Mouse (Mus musculus) gonadal fat pad, adult 2 months (tissue): Measurements from ENCODE around the gene Scn8a. TPM values are rescaled to one million over a fixed set of nuclear protein-coding genes. Genes with fewer than 3 reads are reported as not detected.

Experiments
- DNase-seq: peaks from one replicate; pipeline ENCODE4 v3.0.0-alpha.2; 2012; ENCODE audit warnings: low read depth
- polyA plus RNA-seq: library from polyadenylated mRNA; depleted of rRNA; stranded (reverse); fragments of >200 nt; gene quantifications from 2 replicates; pipeline ENCODE4 v1.2.3, GENCODE M21; 2012

The Scn8a gene
- polyA plus RNA-seq, 1 experiment = 1.6 TPM

DNA sequence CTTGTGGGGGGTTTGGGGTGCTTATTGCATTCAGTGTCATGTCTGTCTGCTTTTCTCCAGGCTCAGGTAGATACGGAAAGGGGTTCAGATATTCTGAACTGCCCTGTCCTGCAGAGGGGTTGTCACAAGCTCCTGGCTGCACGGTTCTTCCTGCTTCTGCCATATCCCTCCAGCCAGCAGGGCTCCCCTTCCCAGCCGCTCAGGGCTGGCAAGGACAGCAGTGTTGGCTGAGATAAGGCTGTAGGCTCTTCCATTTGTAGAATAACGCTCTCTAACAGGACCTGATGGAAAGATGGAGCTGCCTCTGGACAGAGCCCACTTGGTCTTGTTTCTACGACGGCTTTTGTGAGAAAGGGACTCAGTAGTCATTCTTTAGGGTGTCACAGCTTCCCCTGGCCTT, 172.3 kb downstream of the Scn8a start:
- no peak for DNase-seq

DNA sequence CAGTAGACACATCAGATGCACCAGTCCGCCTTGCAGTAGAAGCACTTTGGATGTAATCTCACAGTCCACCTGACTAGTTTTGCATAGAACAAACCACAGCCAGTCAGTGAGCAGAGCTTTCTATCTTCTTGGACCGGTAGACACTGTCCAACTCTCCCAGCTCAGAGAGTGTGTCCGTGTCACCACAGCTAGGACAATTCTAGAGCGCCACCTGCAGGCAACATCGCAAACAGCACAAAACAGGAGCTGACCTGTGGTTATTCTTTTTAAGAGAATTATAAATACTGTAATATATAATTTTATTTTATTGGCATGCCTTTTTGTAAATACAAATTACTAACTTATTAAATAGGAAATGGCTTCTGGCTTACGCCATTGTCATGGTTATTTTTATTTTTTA, 173.0 kb downstream of the Scn8a start:
- no peak for DNase-seq

DNA sequence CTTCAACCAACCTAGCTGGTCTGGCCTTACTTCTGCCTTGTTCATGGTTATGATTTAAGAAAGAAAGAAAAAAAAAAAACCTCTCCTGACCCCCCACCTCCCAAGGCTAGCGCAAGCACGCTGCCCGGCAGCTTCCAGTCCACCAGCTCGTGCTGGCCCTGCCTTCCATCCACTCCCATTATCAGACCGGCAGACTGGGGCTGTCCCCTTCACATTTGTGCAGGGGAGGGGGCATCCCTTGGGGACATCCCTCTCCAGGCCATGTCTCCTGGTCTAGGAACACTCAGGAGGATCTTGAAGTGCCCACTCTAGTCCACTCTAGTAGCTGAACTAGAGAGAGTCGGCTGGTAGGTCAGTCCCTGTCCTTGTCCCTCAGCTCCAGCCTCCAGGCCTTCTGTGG, 174.9 kb downstream of the Scn8a start:
- no peak for DNase-seq

DNA sequence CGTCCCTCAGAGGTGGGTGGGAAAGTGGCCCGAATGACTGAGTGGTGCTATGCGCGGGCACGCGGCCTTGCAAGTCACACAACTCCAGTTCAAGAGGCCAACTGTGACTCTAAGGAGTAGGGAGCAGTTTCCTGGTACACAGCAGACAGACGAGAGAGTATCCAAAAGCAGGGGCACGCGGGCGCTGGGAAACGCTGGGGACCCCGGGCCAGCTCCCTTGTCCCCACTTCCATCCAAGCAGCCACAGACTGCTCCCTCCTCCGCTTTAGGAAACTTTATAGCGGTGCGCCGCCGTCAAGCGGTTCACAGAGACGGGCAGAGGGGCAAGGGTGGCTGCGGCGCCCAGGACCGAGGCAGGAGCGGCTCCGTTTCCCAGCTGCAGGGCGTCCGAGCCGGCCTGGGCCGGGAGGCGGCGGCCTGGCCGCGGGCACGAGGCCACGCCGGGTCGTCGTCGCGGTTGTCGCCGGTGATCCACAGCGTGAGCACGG, 176.4 kb downstream of the Scn8a start:
- DNase-seq = no peak

DNA sequence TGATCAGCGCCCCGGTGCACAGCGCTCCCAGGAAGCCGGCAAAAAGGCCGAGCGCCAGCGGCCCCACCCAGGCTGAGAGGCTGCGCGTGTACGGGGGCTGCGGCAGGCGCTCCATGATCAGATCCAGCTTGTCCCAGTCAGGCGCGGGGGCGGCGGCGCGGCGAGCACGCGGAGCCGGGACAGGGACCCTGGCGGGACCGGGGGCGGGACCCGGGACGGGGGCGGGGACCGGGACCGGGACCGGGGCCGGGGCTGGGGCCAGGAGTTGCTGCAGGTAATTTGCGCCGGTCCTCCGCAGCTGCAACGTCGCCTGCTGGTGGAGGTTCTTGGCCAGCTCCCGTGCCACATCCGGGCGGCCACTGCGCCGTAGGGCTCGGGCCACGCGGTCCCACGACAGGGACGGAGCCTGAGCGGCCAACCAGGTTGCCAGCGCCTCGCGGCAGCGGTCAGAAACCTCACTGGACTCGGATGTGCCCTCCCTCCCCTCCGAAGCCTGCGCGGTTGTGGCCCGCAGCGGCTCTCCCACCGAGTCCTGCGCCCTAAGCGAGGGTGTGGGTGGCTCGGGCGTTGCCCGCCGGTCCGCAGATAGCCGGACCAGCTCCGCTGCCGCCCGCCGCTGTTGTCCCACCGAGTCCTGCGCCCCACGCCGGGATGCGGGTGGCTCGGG, 177.0 kb downstream of the Scn8a start:
- DNase-seq = no peak

DNA sequence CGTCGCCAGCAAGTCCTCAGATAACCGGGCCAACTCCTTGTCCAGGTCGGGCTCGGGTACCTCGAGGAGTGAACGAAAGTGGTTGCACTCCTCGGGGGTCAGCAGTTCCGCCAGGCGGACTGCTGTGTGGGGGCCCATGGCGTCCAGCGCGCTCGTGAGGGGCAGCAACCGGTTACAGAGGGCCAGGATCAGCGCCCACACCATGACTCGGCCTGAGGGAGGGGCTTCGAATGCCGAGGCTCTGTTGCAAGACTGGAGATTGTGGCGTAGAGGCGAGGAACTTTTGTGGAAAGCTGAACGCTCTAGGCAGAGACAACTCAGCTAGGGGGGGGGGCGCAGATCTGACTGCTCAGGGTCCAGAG, 177.5 kb downstream of the Scn8a start, which contains the start of gene Gm47841:
Gene Gm47841 (minus strand): TSS at position 204 of the 362 bp plus-strand sequence.
- no peak for DNase-seq

DNA sequence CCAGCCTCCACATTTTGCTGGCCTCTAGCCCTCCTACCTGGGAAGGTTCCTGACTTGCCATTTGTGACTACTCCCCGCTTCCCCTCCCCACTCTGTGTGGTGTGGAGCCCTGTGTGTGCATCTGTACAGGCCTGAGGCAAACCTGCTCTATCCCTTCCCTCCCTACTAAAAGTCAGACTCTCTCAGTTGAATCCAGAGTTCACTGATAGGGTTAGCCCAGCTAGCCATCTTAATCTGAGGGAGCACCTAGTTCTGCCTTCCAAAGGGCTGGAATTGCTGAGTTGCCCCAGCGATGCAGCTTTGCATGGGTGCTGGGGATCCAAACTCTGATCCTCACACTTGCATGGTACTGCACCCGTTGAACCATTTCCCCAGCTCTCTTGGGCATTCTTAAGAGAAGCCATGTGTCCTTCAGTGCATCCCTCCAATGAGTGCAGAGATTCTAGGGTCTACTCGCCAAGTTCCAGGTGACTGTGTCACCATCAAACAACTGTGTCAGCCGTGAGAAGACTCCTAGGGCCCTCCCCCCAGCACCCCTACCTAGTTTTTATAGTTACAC, 178.8 kb downstream of the Scn8a start:
- no peak for DNase-seq

DNA sequence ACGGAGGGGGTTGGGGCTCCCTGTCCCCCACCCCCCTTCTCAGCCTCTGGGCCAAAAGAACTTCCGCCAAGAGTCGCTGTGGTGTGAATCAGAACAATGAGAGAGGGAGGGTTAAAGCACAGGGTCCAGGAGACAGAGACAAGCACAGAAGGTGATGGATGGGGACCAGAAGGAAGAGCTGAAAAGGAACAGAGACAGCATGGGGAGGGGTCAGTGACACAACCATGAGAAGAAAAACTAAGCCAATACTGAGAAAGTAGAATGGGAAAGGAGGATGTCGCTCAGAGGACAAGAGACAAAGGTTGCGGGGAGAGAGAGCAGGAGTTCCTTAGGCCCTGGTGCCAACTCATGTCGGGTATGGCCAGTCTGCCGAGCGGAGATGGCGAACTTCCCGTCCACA, 182.2 kb downstream of the Scn8a start:
- no peak for DNase-seq

DNA sequence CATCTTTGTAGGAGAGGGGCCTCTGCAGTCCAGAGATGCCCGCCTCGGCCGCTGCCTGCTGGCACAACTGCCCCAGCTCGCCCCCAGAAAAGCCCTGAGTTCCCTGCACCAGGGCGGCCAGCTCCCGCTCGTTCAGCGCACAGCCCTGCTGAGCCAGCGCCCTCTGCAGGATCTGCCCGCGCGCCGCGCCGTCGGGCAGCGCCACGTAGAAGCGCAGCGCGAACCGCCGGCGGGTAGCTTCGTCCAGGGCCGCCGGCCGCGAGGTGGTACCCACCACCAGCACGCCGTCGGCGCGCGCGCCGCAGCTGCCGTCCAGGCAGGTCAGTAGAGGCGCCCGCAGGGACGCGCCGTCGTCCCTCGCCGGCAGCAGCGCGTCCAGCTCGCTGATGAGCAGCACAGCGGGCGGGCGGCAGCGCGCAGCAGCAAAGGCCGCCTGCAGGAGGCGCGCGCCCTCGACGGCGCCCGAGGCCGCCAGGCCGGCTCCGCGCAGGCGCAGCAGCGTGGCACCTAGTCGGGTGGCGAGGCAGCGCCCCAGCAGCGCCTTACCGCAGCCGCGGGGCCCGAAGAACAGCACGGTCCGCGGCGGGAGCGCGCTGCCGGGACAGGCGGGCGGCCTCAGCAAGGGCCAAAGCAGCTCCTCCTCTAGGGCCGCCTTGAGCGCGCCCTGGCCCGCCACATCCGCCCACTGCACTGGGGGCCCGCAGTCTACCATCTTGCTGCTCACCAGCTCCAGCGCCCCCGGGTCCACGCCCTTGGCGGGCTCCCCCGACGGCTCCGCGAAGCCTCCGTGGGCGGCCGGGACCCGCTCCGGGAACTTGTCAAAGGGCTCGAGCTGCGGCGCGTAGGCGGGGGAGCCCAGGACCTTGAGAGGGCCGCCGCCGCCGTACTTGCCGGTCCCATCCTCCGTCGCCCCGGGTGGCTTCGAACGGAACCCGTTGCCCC, 183.2 kb downstream of the Scn8a start:
- no peak for DNase-seq

DNA sequence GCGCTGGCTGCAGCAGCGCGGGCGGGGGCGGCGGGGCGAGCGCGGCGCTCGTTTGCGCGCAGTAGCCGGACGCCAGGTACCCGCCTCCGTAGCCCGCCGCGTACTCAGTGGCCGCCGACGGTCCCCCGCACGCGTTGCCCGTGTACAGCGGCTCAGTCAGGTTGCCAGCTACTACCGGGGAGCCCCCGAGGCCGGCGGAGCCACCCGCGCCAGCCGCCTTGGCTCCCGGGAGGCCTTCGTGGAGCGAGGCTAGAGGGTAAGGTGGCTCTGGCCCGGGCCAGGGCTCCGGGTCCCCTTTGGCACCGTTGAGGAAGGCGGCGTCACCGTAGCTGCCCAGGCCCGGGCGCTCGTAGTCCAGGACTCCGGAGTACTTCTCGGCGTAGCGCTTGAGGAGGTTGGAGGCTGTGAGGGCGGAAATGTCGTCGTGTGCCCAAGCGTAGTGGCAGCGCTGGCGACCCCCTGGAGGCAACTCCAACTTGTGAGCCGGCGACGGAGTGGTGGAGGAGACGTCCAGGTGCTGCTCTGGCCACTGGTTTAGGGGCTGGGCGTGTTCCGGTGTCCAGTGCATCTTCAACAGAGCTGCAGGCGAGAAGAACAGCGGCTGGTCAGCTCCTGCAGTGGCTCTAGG, 184.3 kb downstream of the Scn8a start:
- no peak for DNase-seq

DNA sequence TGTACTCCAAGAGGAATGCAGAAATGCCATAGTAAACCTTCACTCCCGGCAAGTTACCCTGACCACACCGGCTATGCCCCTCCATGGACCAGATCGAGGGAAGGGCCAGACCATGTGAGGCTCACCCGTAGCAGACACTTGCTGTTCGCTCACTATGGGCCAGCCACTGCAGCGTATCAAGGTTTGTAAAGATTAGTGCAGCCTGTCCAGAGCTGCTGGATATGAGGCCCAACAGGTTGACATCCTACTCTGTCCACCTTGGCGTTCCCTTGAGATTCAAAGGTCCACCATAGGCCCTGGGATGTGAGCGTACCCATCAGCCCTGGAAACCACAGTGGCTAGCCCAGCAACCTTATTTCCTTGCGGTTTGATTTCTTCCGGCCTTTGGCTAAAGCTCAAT, 184.9 kb downstream of the Scn8a start:
- DNase-seq = no peak

DNA sequence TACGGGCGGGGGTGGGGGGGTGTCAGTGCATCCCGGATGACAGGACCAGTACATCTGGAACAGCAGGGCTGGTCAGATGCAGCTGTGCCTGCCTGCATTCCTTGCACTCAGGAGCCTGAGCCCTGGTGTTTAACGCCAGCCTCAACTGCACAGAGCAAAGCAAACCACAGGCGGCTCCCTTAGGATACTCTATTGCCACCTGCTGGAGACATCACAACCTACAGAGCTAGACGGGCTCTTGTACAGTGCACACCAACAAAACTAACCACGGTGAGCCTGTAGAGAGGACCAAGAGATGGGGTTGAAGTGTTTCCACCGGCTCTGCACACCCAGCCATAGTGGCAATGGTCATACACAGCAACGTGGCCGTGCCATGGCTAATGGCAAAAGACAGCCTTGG, 186.6 kb downstream of the Scn8a start:
- no peak for DNase-seq

DNA sequence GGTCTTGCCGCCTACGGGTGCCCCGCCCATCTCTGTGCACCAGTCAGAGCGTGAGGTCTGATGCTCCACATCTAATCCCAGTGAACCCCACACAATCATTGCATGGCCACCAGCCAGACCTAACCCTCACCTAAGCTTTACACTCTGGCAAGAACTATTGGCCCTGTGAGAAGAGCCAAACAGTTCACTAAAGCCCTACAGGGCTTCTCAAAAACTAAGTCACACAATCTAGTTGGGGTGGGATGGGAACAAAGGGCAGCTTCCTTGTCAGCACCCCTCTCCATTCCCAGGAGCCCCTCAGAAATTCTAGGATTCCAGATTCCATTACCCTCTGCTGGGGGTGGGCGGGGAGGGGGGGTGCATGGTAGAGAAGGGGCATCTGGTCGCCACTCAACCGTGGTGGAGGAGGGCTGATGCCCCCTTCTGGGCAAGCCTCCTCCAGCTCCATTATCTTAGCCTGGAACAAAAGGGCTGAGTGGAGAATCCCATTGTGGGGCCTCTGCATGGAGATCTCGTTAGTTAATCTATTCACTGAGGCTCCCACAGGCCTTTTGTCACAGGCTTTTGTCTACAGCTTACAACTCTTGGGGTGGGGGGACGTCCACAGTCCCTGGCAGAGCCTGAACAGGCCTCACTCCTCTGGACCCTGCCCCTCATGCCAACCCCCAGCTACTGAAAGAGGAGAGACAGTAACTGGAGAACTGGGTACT, 190.1 kb downstream of the Scn8a start:
- no peak for DNase-seq

DNA sequence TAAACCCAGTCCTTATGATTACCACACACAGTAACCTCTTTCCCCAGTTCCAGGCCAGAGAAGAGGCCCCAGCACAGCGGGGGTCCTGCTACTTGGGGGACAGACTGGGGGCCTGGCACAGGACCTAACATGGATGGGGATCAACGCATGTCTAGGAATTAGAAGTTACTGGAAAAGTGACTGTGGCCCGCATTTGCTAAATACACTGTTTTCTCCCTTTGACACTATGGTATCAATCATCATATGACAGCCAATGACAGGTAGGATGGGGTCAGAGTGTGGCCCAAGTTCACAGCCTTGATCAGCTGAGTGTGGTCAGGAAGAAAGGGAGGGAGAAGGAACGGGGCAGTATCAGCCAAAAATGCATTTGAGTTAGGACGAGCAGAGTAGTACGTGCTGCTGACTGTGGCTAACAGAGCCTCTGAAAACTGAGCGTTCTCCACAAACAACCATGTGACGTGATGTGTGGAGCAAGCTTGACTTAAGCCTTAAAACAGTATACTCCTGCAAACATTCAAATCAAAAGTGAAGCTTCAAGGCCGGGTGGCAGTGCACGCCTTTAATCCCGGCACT, 190.7 kb downstream of the Scn8a start:
- DNase-seq = no peak

DNA sequence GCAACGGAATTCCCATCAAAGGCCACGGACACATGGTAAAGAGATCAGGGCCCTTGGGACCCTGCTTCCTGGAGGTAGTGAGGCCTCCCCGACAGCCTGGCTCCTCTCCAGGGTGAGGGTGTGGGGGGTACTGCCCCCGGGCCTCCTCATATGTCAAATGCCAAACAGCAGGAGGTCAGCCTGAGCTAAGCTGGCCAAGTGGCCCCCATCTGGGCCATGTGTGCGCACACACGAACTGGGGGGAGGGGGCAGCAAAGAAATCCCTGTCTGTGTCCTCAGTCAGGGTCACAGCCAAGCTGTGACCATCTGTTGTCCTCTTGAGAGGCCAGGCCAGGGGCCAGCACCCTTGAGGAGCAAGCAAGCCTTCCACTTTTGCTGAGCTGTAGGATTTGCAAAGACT, 195.4 kb downstream of the Scn8a start:
- DNase-seq = no peak

DNA sequence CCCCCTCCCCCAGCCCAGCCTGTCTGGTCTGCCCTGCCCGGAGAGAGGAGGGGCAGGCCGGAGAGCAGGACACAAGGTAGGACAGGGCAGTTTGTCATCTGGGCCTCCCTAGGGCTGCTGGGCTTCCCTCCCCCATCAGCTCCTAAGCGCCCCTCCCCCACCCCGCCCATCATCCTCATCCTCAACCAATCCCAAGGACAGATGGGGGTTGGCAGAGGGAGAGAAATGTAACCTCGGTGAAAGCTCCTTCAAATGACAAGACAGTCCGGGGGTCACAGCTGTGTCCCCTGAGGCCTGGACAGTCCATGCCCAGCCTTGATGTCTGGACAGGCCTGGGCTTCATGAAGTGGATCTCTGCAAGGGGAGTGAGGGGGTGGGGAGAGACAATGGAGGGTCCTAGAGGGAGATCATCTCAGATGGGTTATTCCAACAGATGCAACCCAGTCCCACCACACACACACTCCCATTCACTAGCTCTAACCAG, 196.7 kb downstream of the Scn8a start:
- DNase-seq = no peak

DNA sequence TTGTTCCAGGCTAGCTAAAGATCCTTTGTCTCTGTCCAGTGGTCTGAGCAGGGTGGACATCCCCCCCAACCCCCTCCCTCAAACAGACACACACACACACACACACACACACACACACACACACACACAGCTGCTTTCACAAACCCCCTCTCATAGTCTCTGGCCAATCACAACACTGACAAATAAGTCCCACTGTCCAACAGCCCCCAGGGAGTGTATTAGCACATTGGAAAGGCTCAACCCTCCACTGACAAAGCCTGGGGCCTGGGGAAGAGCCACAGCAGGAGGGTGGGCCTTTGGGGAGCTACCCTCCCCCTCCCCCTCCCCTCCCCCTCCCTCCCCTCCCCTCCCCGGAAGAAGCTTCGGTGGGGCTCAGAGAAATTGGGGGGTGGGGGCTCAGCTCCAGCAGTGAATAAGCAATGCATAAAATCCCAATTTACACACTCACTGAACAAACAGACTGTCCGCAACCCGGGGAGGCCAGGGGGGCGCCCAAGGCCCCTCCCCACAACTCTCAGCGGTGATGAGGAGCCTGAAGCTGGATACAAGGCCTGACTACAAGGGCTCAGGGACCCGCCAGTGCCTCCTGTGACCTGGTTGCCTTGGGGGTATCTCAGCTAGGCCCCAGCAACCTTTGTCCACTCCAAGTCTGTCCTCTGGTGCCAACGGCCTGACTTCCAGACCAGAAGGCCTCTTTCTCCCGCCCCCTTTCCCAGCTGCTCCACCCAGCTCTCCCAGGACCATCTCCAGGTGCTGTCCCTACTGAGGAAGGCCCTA, 197.4 kb downstream of the Scn8a start:
- no peak for DNase-seq

DNA sequence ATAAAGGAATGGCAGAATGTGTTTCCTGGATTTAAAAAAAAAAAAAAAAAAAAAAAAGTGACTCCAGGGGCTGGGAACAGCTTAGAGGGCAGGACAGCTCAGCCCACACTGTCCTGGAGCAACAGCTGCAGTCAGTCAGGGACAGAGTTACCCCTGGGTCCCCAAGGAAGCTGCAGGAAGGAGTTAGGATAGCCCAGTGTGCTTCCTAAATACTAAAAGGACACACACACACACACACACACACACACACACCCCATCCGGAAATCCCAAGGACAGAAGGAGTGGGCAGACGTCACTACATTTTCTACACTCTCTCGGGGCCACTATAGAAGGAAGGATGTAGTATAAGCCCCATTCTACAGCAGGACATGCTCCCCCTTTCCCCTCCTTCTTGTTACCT, 198.4 kb downstream of the Scn8a start:
- DNase-seq = no peak

DNA sequence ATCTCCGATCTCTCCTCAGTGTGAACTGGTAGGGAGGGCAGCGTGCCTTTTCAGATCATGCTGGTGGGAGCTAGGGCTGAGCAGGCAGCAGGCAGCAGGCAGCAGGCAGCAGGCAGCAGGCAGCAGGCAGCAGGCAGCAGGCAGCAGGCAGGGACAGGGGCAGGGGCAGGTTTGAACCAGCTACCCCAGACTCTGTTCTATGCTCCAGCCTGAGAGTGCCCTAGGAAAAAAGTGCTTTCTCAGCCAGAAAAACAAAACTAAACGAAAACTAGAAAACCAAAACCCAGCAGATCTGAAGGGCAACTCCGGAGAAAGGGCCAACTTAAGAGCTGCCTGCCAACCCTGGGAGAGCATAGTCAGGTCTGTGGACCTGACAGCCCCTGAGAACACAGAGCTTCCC, 199.0 kb downstream of the Scn8a start:
- DNase-seq = no peak

DNA sequence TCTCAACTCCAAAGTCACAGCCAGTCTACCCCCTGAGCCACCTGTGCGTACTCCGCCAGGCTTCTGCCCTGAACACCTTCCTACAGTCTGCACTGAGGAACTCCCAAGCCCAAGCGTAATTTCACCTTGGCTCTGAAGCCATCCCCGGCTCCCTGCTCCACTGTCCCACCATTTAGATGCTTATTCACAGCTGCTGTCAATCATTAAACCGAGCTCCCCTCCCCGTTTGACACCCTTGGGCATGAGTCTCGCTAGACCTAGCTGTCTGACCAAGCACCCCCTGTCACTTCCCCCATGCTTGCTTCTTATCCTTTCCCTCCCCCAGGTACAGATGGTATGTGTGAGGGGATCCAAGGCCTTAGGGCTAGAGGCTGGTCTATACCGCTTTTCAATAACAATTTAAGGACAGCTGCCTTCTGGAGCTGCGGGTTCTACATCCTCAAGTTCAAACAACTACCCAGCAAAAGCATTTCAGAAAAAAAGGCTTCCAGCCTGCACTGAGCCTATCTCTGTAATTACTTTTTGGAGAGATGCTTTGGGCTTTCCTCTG, 200.1 kb downstream of the Scn8a start:
- DNase-seq = no peak
